Mouse (Mus musculus) liver, adult (tissue): ENCODE results near the gene Vwa7.

Source experiments
- GATA4 ChIP-seq: IDR thresholded peaks from 2 replicates; pipeline ENCODE4 v1.6.1; 2014; ENCODE audit warnings: mild to moderate bottlenecking, low read length; ENCODE audit not compliant: insufficient replicate concordance

Gene Vwa7

GRCm38 (mm10) chr17:35000717-35001451 lies 15.5 kb upstream of the Vwa7 start, which contains the start of gene Vars:
Gene Vars, plus strand, starts transcription at chr17:35000987.
- TF ChIP-seq GATA4: no peak; the same call in 1 of the 2 replicates

GRCm38 (mm10) chr17:35001452-35002152 lies 14.8 kb upstream of the Vwa7 start:
- no peak for TF ChIP-seq GATA4

GRCm38 (mm10) chr17:35002153-35002865 lies 14.1 kb upstream of the Vwa7 start:
- TF ChIP-seq GATA4: no peak

DNA sequence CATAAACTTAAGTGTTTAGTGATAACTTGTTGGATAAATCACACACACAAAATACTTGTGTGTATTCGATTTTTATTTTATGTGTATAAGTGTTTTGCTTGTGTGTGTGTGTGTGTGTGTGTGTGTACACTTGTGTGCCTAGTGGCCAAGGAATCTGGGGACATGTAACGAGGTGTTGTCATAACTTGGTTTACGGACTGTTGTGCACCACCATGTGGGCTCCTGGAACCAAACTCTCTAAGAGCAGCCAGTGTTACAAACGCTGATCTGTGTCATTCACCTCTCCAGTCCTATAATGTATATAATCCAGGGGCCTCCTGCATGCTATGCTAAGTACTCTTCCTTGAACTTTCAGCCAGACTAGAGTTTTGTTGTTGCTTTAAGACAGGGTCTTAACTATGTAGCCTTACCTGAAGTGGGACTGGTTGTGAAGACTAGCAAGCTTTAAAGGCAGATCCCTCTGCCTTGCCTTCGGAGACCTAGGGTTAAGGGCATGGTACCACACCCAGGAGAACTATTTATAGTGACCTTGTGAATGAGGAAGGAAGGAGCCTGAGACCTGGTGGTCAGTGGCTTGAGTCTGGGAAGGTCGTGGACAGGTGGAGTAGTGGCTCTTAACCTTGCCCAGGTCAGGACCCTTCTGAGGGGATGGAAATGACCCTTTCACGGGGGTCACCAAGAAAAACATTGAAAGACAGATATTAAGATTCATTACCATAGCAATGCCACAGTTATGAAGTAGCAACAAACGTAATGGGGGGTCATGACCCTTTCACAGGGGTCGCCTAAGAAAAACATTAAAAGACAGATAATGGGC lies 13.1 kb upstream of the Vwa7 start:
- no peak for TF ChIP-seq GATA4

DNA sequence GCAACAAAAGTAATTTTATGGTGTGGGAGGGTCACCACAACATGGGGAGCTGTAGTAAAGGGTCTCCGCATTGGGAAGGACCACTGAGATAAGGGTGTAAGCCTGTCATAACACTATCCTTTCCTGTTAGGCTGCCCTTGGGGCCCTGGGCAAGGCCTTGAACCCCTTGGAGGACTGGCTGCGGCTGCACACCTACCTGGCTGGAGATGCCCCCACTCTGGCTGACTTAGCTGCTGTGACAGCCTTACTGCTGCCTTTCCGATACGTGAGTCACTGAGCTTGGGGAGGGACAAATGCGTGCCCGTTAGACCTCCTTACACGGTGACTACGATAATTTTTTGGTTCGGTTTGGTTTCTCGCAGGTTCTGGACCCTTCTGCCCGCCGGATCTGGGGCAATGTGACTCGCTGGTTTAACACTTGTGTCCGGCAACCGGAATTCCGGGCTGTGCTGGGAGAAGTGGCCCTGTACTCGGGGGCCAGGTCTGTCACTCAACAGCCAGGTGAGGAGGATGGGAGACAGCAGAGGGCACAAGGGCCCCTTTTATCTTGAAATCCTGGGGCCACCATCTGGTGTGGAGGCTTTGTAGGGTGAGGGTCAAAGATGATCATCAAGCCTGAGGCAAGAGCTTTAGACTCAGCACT lies 12.2 kb upstream of the Vwa7 start:
- TF ChIP-seq GATA4: no peak

DNA sequence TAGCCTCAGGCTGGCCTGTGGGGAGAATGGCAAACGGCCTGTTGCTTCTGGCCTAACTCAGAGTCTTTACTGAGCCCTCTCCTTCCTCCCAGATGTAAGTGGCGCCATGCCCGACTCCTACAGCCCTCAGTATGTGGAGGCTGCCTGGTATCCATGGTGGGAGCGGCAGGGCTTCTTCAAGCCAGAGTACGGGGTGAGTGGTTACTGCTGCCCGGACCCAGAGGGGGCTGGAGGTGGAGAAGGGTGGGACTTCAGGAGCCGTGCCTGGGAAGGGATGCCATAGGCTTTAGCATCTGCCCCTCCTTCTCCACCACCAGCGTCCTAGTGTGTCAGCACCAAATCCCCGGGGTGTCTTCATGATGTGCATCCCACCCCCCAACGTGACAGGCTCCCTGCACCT lies 11.2 kb upstream of the Vwa7 start:
- TF ChIP-seq GATA4: no peak

DNA sequence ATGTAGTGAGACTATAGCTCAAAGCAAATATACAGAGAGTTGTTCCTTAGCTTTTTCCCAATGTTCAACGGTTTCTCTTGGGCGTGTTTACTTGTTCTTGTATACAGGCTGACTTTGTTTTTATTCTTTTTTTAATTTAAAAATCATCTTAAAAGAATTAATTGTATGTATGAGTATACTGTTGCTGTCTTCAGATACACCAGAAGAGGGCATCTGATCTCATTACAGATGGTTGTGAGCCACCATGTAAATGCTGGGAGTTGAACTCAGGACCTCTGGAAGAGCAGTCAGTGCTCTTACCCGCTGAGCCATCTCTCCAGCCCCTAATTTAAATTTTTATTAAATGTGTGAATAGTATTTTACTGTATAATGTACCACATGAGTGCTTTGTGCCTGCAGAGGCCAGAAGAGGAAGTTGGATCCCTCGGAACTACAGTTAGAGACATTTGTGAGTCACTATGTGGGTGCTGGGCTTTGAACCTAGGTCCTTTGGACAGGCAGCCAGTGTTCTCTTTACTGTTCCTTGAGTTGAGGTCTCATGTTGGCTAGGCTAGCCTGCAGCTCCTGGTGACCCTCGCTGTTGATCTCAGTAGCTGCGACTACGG lies 8.9 kb upstream of the Vwa7 start:
- TF ChIP-seq GATA4: no peak

- TF ChIP-seq GATA4: no peak
Measured at GRCm38 (mm10) chr17:35009586-35009985, 6.8 kb upstream of the Vwa7 start.

- no peak for TF ChIP-seq GATA4
Measured at GRCm38 (mm10) chr17:35011440-35011839, 4.9 kb upstream of the Vwa7 start.

DNA sequence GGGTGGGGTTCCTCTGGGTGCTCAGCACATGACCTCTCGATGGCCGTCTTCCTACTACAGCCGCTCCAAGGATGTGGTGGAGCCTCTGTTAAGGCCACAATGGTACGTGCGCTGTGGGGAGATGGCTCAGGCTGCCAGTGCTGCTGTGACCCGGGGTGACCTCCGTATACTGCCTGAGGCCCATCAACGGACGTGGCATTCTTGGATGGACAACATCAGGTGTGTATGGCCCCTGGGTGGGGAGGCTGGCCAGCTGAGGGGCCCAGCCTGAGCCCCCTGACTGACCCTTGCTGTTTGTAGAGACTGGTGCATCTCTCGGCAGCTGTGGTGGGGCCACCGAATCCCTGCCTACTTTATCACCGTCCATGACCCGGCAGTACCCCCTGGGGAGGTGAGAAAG lies 3.9 kb upstream of the Vwa7 start:
- TF ChIP-seq GATA4: no peak

- TF ChIP-seq GATA4: no peak
Measured at GRCm38 (mm10) chr17:35013221-35013620, 3.2 kb upstream of the Vwa7 start.

GRCm38 (mm10) chr17:35015296-35015695 lies 1.1 kb upstream of the Vwa7 start:
- no peak for TF ChIP-seq GATA4

DNA sequence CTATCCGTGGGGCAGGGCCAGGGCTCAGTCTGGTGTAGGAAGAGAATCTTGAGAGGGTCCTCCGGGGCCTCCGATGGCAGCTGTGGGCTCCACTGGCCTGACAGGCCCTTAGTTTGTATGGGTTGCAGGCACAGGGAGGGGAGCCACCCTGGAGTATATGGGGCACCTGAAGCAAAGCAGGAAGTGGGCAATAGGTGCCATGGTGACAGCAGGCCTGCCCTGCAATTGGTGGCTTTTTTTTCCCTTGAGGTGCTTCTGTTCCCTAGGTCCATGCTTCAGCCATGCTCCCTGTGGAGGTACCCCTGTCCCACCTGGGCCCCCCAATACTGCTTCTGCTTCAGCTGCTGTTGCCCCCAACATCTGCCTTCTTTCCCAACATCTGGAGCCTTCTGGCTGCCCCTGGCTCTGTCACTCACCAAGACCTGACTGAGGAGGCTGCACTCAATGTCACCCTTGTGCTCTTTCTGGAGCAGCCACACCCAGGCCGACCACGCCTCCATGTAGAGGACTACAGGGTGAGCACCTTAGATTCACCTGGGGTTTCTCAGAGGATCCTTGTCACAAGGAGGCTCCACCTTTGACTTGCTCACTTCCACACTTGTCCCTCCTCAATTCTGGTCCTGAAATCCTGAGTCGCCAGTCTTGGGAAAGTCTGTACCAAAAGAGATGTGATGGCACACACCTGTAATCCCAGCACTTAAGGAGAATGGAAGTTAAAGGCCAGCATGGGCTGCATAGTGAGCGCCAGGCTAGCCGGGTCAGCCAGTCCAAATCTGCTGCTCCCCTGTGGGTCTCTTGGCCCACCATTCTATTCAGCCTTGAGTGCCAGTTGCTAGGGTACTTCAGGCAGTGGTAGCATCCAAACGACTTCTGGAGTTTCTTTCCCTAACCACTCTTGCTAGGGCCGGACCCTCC lies 669 bp downstream of the Vwa7 start:
- TF ChIP-seq GATA4: no peak
